Mouse (Mus musculus) neural tube, embryonic 11.5 days (tissue): ENCODE measurements at regions not wholly inside any gene's neighbourhood (a gene's known extent, or its start where the extent isn't known, plus 50 kb on each side); places are given as distances from the start of the nearest gene placed in this dataset.

Experiments
- ATAC-seq: fragments of 200-750 bp; cut with Nextera tagmentation; 2 replicates; pipeline ENCODE4 v1.8.0; 2017; ENCODE audit warnings: moderate number of reproducible peaks, mild to moderate bottlenecking, moderate TSS enrichment, moderate library complexity; ENCODE audit not compliant: insufficient read depth, low FRiP score, low TSS enrichment
- DNase-seq: peaks from one replicate; pipeline ENCODE4 v3.0.0-alpha.2; 2015; ENCODE audit warnings: low spot score
- H3K27ac ChIP-seq: fragments of 300-500 bp; sonication (generic); 2 replicates; pipeline ENCODE4 v1.5.1; 2014; ENCODE audit warnings: low read depth, mild to moderate bottlenecking, low read length
- H3K27me3 ChIP-seq: fragments of 300-500 bp; sonication (generic); 2 replicates; pipeline ENCODE4 v1.6.1; 2014; ENCODE audit warnings: mild to moderate bottlenecking, low read length, mixed read lengths; ENCODE audit not compliant: control insufficient read depth, insufficient read depth
- H3K36me3 ChIP-seq: fragments of 300-500 bp; sonication (generic); 2 replicates; pipeline ENCODE4 v1.6.1; 2014; ENCODE audit warnings: mild to moderate bottlenecking, low read length, moderate library complexity, mixed read lengths; ENCODE audit not compliant: control insufficient read depth, insufficient read depth
- H3K4me1 ChIP-seq: fragments of 300-500 bp; sonication (generic); 2 replicates; pipeline ENCODE4 v1.6.1; 2014; ENCODE audit warnings: low read length, mixed read lengths; ENCODE audit not compliant: control insufficient read depth, insufficient read depth
- H3K4me2 ChIP-seq: fragments of 300-500 bp; sonication (generic); 2 replicates; pipeline ENCODE4 v1.6.1; 2014; ENCODE audit warnings: low read depth, mild to moderate bottlenecking, moderate library complexity
- H3K4me3 ChIP-seq: fragments of 300-500 bp; sonication (generic); 2 replicates; pipeline ENCODE4 v1.5.1; 2014; ENCODE audit warnings: low read depth, low read length
- H3K9ac ChIP-seq: fragments of 300-500 bp; sonication (generic); 2 replicates; pipeline ENCODE4 v1.6.1; 2014; ENCODE audit warnings: mild to moderate bottlenecking, low read length
- H3K9me3 ChIP-seq: fragments of 300-500 bp; sonication (generic); 2 replicates; pipeline ENCODE4 v1.6.1; 2016; ENCODE audit warnings: low read length; ENCODE audit not compliant: control insufficient read depth
- WGBS: fragments of 180-500 bp; shearing (Covaris S2); extraction: QIAGEN DNeasy Blood & Tissue Kit; methylation state at CpG from one replicate; pipeline ENCODE4 v1.1.7; 2014; 5-methylcytosine and 5-hydroxymethylcytosine counted together

GRCm38 (mm10) chr9:86058116-86058515, 215.9 kb downstream of the Tpbg start:
- Histone ChIP-seq H3K27me3 (no peaks in the 10 kb centered on the region), H3K9me3 (no peaks in the 10 kb centered on the region), H3K36me3 (no peaks in the 10 kb centered on the region), H3K4me3 (no peak overlapping the region), H3K27ac (no peak overlapping the region), H3K4me2 (no peak overlapping the region), H3K4me1 (no peaks in the 10 kb centered on the region), H3K9ac (no peak overlapping the region)
- no peak for ATAC-seq
- 93% methylated on average over 4 of the region's 4 CpGs for WGBS
- DNase-seq = no peak

DNA sequence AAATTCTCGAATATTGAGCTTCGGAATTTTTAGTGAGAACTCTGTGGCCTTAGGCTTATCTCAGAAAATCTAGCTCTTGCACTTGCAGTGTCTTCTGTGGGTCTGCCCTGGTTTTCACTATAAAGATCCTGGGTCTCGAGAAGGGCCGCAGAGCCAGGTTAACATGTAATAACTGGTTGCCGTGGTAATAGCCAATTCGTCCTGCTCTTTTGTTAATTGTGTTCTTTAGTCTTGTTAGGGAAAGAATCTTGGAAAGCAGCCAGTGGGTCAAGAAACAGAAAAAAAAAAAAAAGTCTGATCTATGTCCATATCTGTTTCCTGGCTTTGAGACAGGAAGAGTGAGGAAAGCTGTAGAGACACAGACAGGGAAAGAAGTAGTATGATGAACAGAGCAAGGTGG, 217.9 kb downstream of the Tpbg start:
- ATAC-seq = no peak; the same call in 1 of the 2 replicates

DNA sequence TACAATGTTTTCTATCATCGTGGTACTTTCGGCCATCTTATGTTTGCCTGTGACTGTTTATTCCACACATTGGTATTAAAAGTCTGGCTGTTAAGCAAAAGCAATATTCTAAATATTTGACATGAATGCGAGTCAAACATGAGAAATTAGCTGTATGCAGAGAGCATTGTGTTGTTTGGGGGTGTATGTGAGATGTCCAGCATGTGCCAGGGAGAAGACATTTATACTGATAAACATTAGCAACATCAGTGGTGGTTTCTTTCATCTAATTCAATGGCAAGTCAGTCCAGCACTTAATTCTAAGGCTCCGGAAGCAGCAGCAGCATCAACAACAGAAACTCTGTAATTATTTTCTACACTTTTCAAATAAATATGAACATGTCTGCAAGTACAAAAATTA, 219.1 kb downstream of the Tpbg start:
- 94% methylated on average over 4 of the region's 4 CpGs for WGBS
- ATAC-seq (no peak), DNase-seq (no peak)
- H3K4me2 ChIP-seq = no peak overlapping the region
- H3K9ac ChIP-seq = no peak overlapping the region
- H3K27ac ChIP-seq = no peak overlapping the region
- H3K4me1 ChIP-seq = no peaks in the 10 kb centered on the region
- H3K4me3 ChIP-seq = no peak overlapping the region
- no peaks in the 10 kb centered on the region for H3K36me3 ChIP-seq
- H3K27me3 ChIP-seq = no peaks in the 10 kb centered on the region
- no peaks in the 10 kb centered on the region for H3K9me3 ChIP-seq

More for the DNA sequence above, 217.9 kb downstream of the Tpbg start:
- Histone ChIP-seq H3K4me2 (no peak overlapping the region), H3K9ac (no peak overlapping the region), H3K27me3 (no peaks in the 10 kb centered on the region), H3K27ac (no peak overlapping the region), H3K4me3 (no peak overlapping the region), H3K4me1 (no peaks in the 10 kb centered on the region), H3K36me3 (no peaks in the 10 kb centered on the region), H3K9me3 (no peaks in the 10 kb centered on the region)
- WGBS = 75% methylated on average over 6 of the region's 6 CpGs
- DNase-seq = peak; percentile 14

DNA sequence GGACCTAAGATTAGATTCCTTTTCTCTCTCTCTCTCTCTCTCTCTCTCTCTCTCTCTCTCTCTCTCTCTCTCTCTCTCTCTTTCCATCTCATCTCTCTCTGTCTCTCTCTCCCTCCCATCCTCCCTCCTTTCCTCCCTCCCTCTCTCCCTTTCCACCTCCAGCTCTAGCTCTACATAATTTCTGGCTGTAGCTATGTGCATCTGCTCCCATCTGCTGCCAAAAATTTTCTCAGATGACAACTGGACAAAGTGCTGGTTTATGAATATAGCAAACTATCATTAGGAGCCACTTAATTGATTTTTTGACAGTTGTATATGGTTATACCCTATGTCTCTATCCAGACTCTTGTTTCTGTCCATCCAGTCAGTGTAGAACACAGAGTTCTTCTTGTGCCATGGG, 237.1 kb downstream of the Tpbg start:
- H3K9ac ChIP-seq = no peak overlapping the region
- no peak overlapping the region for H3K27ac ChIP-seq
- no peak overlapping the region for H3K4me3 ChIP-seq
- no peaks in the 10 kb centered on the region for H3K36me3 ChIP-seq
- no peaks in the 10 kb centered on the region for H3K9me3 ChIP-seq
- ATAC-seq (no peak), DNase-seq (no peak)
- H3K4me2 ChIP-seq = no peak overlapping the region
- H3K27me3 ChIP-seq = no peaks in the 10 kb centered on the region
- H3K4me1 ChIP-seq = no peaks in the 10 kb centered on the region

GRCm38 (mm10) chr9:86081873-86082272, 239.7 kb downstream of the Tpbg start:
- ATAC-seq = no peak
- Histone ChIP-seq H3K27ac (no peak overlapping the region), H3K27me3 (no peaks in the 10 kb centered on the region), H3K9ac (no peak overlapping the region), H3K36me3 (no peaks in the 10 kb centered on the region), H3K4me2 (no peak overlapping the region), H3K4me1 (no peaks in the 10 kb centered on the region), H3K9me3 (no peaks in the 10 kb centered on the region), H3K4me3 (no peak overlapping the region)
- 88% methylated on average over 6 of the region's 6 CpGs for WGBS
- no peak for DNase-seq

DNA sequence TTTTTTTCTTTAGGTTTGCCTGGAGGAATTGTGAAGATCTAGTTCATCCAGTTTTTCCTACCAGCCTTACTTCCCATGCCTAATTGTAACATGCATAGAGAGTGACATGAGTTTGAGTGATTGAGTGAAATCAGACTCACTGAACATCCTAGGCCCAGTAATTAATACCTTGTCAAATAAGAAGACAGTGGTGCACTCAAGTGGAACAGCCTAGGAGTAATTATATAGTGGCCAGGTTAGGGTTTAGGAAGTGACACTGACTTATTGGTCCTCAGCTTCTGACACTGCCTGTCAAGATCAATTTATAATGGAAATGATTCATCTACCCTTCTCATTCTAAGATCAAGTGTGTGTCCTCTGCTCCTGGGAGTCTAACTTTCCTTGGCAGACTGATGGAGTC, 250.8 kb downstream of the Tpbg start:
- Histone ChIP-seq H3K27ac (no peak overlapping the region), H3K4me3 (no peak overlapping the region), H3K4me1 (no peaks in the 10 kb centered on the region), H3K27me3 (no peaks in the 10 kb centered on the region), H3K9me3 (no peaks in the 10 kb centered on the region), H3K9ac (no peak overlapping the region), H3K36me3 (no peaks in the 10 kb centered on the region), H3K4me2 (no peak overlapping the region)
- DNase-seq (no peak), ATAC-seq (0 out of 2 replicates have a peak, but pooled peaks have one; percentile 35)

DNA sequence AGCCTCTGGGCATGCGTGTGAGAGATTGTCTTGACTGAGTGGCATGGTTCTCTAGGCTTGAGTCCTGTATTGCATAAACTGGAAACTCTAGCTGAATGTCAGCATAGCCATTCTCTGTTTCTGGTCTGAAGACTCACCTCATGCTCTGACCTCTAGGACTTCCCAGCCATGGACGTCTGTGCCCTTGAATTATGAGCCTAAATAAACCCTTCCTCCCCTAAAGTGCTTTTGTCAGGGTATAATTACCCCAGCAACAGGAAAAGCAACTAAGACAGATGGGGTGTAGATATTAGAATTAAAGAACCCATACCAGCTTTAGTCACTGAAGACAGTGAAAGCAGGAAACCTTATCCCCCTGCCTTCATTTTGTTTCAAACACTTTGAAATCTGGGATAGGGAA, 253.3 kb downstream of the Tpbg start:
- ATAC-seq = no peak
- no peak overlapping the region for H3K4me2 ChIP-seq
- no peaks in the 10 kb centered on the region for H3K4me1 ChIP-seq
- H3K27me3 ChIP-seq = no peaks in the 10 kb centered on the region
- H3K4me3 ChIP-seq = no peak overlapping the region
- H3K9me3 ChIP-seq = no peaks in the 10 kb centered on the region
- H3K9ac ChIP-seq = no peak overlapping the region
- no peaks in the 10 kb centered on the region for H3K36me3 ChIP-seq
- H3K27ac ChIP-seq = no peak overlapping the region
- DNase-seq = no peak
- 59% methylated on average over 2 of the region's 2 CpGs for WGBS

GRCm38 (mm10) chr9:86096246-86096645, 254.1 kb downstream of the Tpbg start:
- Histone ChIP-seq H3K4me1 (no peaks in the 10 kb centered on the region), H3K27me3 (no peaks in the 10 kb centered on the region), H3K4me2 (no peak overlapping the region), H3K9me3 (no peaks in the 10 kb centered on the region), H3K27ac (no peak overlapping the region), H3K36me3 (no peaks in the 10 kb centered on the region), H3K4me3 (no peak overlapping the region), H3K9ac (no peak overlapping the region)
- WGBS = 85% methylated on average over 1 of the region's 1 CpGs
- DNase-seq (no peak), ATAC-seq (no peak)

DNA sequence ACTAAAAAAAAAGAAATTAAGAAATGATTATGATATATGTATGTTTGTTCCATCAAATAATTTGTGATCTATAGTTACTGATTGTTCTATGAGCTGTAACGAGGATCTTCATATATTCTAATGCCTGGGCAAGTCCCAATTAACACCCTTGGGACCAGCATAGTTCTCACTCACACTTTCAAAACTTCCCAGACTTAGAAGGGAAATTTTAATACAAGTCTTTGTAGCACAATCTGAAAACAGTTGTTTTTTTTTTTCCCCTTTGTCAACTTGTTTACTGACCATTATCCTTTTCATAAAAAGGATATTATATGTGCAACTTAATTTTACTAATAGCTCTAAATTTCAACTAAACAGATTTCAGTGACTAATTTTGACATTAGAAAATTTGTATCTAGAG, 257.1 kb downstream of the Tpbg start:
- Histone ChIP-seq H3K27ac (no peak overlapping the region), H3K4me3 (no peak overlapping the region), H3K4me2 (no peak overlapping the region), H3K4me1 (no peaks in the 10 kb centered on the region), H3K27me3 (no peaks in the 10 kb centered on the region), H3K9me3 (no peaks in the 10 kb centered on the region), H3K36me3 (no peaks in the 10 kb centered on the region), H3K9ac (no peak overlapping the region)
- ATAC-seq = no peak
- WGBS = 90% methylated on average over 1 of the region's 1 CpGs
- no peak for DNase-seq
